Mouse (Mus musculus) liver, embryonic 12.5 days (tissue): Measurements from ENCODE around the gene Rgr. TPM values are rescaled to one million over a fixed set of nuclear protein-coding genes. Genes with fewer than 3 reads are reported as not detected.
"Not testable (repeated sequence)": the region's sequence is repeated elsewhere in the genome, so short reads cannot be mapped to it uniquely, and the experiment has no call there.

ENCODE experiments used
- ATAC-seq: fragments of 200-750 bp; cut with Nextera tagmentation; 2 replicates; pipeline ENCODE4 v1.8.0; 2017; ENCODE audit warnings: moderate number of reproducible peaks, mild to moderate bottlenecking, moderate library complexity
- H3K27ac ChIP-seq: fragments of 300-500 bp; sonication (generic); 2 replicates; pipeline ENCODE4 v1.5.1; 2016; ENCODE audit warnings: mild to moderate bottlenecking
- H3K27me3 ChIP-seq: fragments of 300-500 bp; sonication (generic); replicated peaks from 2 replicates; pipeline ENCODE4 v1.6.1; 2016; ENCODE audit warnings: mild to moderate bottlenecking, moderate library complexity
- H3K36me3 ChIP-seq: fragments of 300-500 bp; sonication (generic); 2 replicates; pipeline ENCODE4 v1.6.1; 2016; ENCODE audit warnings: mild to moderate bottlenecking, moderate library complexity
- H3K4me1 ChIP-seq: fragments of 300-500 bp; sonication (generic); 2 replicates; pipeline ENCODE4 v1.6.1; 2016
- H3K4me2 ChIP-seq: fragments of 300-500 bp; sonication (generic); 2 replicates; pipeline ENCODE4 v1.6.1; 2016; ENCODE audit warnings: mild to moderate bottlenecking, moderate library complexity
- H3K4me3 ChIP-seq: fragments of 300-500 bp; sonication (generic); 2 replicates; pipeline ENCODE4 v1.5.1; 2016; ENCODE audit warnings: mild to moderate bottlenecking, moderate library complexity
- H3K9ac ChIP-seq: fragments of 300-500 bp; sonication (generic); 2 replicates; pipeline ENCODE4 v1.6.1; 2016; ENCODE audit warnings: mild to moderate bottlenecking, moderate library complexity
- H3K9me3 ChIP-seq: fragments of 300-500 bp; sonication (generic); replicated peaks from 2 replicates; pipeline ENCODE4 v1.6.1; 2016; ENCODE audit warnings: mild to moderate bottlenecking, moderate library complexity
- WGBS: fragments of 180-500 bp; shearing (Covaris S2); methylation state at CpG from one replicate; pipeline ENCODE4 v1.1.7; 2016; ENCODE audit not compliant: insufficient replicate concordance; 5-methylcytosine and 5-hydroxymethylcytosine counted together
- polyA plus RNA-seq: library from polyadenylated mRNA; unstranded; fragments of >200 nt; fragmentation: Nextera tagmentation; extraction: Ambion mirVana; gene quantifications from 2 replicates; pipeline ENCODE4 v1.2.1, GENCODE M21; 2016

The Rgr gene
- polyA plus RNA-seq, 1 experiment from 2014 or later: not detected

GRCm38 (mm10) chr14:37032481-37033104 lies 16.2 kb downstream of the Rgr start:
- Histone ChIP-seq H3K4me1 (no peaks in the 10 kb centered on the region), H3K9ac (no peak overlapping the region), H3K36me3 (no peaks in the 10 kb centered on the region), H3K4me2 (no peak overlapping the region), H3K27ac (no peak overlapping the region), H3K9me3 (no peaks in the 10 kb centered on the region), H3K4me3 (no peak overlapping the region), H3K27me3 (no peaks in the 10 kb centered on the region)
- ATAC-seq: no peak
- 75% methylated on average over 11 of the region's 11 CpGs for WGBS

GRCm38 (mm10) chr14:37028555-37028954 lies 20.2 kb downstream of the Rgr start:
- Histone ChIP-seq H3K9me3 (no peaks in the 10 kb centered on the region), H3K4me1 (no peaks in the 10 kb centered on the region), H3K36me3 (no peaks in the 10 kb centered on the region), H3K4me3 (no peak overlapping the region), H3K4me2 (no peak overlapping the region), H3K27me3 (no peaks in the 10 kb centered on the region), H3K9ac (no peak overlapping the region), H3K27ac (no peak overlapping the region)
- WGBS: 69% methylated on average over 3 of the region's 3 CpGs
- no peak for ATAC-seq

GRCm38 (mm10) chr14:37027951-37028350 lies 20.8 kb downstream of the Rgr start:
- no peak overlapping the region for H3K4me2 ChIP-seq
- no peaks in the 10 kb centered on the region for H3K27me3 ChIP-seq
- H3K9me3 ChIP-seq: no peaks in the 10 kb centered on the region
- no peaks in the 10 kb centered on the region for H3K36me3 ChIP-seq
- ATAC-seq: no peak
- H3K27ac ChIP-seq: no peak overlapping the region
- no peaks in the 10 kb centered on the region for H3K4me1 ChIP-seq
- H3K9ac ChIP-seq: no peak overlapping the region
- H3K4me3 ChIP-seq: no peak overlapping the region
- 81% methylated on average over 3 of the region's 3 CpGs for WGBS

GRCm38 (mm10) chr14:37027248-37027933 lies 21.4 kb downstream of the Rgr start:
- ATAC-seq: no peak
- Histone ChIP-seq H3K27me3 (no peaks in the 10 kb centered on the region), H3K4me2 (no peak overlapping the region), H3K9ac (no peak overlapping the region), H3K36me3 (no peaks in the 10 kb centered on the region), H3K4me1 (no peaks in the 10 kb centered on the region), H3K4me3 (no peak overlapping the region), H3K9me3 (no peaks in the 10 kb centered on the region), H3K27ac (no peak overlapping the region)
- WGBS: 53% methylated on average over 4 of the region's 4 CpGs

GRCm38 (mm10) chr14:37015894-37016293 lies 32.9 kb downstream of the Rgr start:
- Histone ChIP-seq H3K27ac (no peak overlapping the region), H3K27me3 (no peaks in the 10 kb centered on the region), H3K36me3 (no peaks in the 10 kb centered on the region), H3K9ac (no peak overlapping the region), H3K4me2 (no peak overlapping the region), H3K4me3 (no peak overlapping the region), H3K9me3 (no peaks in the 10 kb centered on the region), H3K4me1 (no peaks in the 10 kb centered on the region)
- 23% methylated on average over 5 of the region's 5 CpGs for WGBS
- no peak for ATAC-seq

GRCm38 (mm10) chr14:37013644-37014043 lies 35.1 kb downstream of the Rgr start:
- Histone ChIP-seq H3K27me3 (no peaks in the 10 kb centered on the region), H3K4me1 (no peaks in the 10 kb centered on the region), H3K27ac (no peak overlapping the region), H3K36me3 (no peaks in the 10 kb centered on the region), H3K4me3 (no peak overlapping the region), H3K9me3 (no peaks in the 10 kb centered on the region), H3K9ac (no peak overlapping the region), H3K4me2 (no peak overlapping the region)
- ATAC-seq: no peak
- 44% methylated on average over 3 of the region's 3 CpGs for WGBS

GRCm38 (mm10) chr14:37009686-37010085 lies 39.1 kb downstream of the Rgr start:
- Histone ChIP-seq H3K4me1 (no peaks in the 10 kb centered on the region), H3K9me3 (no peaks in the 10 kb centered on the region), H3K4me3 (no peak overlapping the region), H3K9ac (no peak overlapping the region), H3K27me3 (no peaks in the 10 kb centered on the region), H3K27ac (no peak overlapping the region), H3K36me3 (no peaks in the 10 kb centered on the region), H3K4me2 (no peak overlapping the region)
- no peak for ATAC-seq
- WGBS: 65% methylated on average over 2 of the region's 2 CpGs

- no peak overlapping the region for H3K9ac ChIP-seq
- 66% methylated on average over 8 of the region's 8 CpGs for WGBS
- ATAC-seq: no peak
- H3K4me3 ChIP-seq: no peak overlapping the region
- H3K9me3 ChIP-seq: no peaks in the 10 kb centered on the region
- no peaks in the 10 kb centered on the region for H3K27me3 ChIP-seq
- H3K4me2 ChIP-seq: no peak overlapping the region
- H3K27ac ChIP-seq: no peak overlapping the region
- H3K36me3 ChIP-seq: no peaks in the 10 kb centered on the region
- H3K4me1 ChIP-seq: no peaks in the 10 kb centered on the region
Measured at GRCm38 (mm10) chr14:37006489-37006888, 42.3 kb downstream of the Rgr start.

- Histone ChIP-seq H3K4me3 (no peak overlapping the region), H3K36me3 (no peaks in the 10 kb centered on the region), H3K27ac (no peak overlapping the region), H3K9ac (no peak overlapping the region), H3K9me3 (no peaks in the 10 kb centered on the region), H3K27me3 (no peaks in the 10 kb centered on the region), H3K4me2 (no peak overlapping the region), H3K4me1 (no peaks in the 10 kb centered on the region)
- WGBS: 12% methylated on average over 3 of the region's 3 CpGs
- no peak for ATAC-seq
Measured at GRCm38 (mm10) chr14:37005865-37006264, 42.9 kb downstream of the Rgr start.

- no peak for ATAC-seq
- Histone ChIP-seq H3K4me1 (no peaks in the 10 kb centered on the region), H3K9me3 (no peaks in the 10 kb centered on the region), H3K4me3 (no peak overlapping the region), H3K27ac (no peak overlapping the region), H3K36me3 (no peaks in the 10 kb centered on the region), H3K27me3 (no peaks in the 10 kb centered on the region), H3K4me2 (no peak overlapping the region), H3K9ac (no peak overlapping the region)
- WGBS: 60% methylated on average over 8 of the region's 8 CpGs
Measured at GRCm38 (mm10) chr14:37003431-37004095, 45.2 kb downstream of the Rgr start.

GRCm38 (mm10) chr14:37002852-37003251 lies 45.9 kb downstream of the Rgr start:
- no peak for ATAC-seq
- WGBS: 41% methylated on average over 2 of the region's 2 CpGs
- Histone ChIP-seq H3K9me3 (no peaks in the 10 kb centered on the region), H3K27me3 (no peaks in the 10 kb centered on the region), H3K4me2 (no peak overlapping the region), H3K36me3 (no peaks in the 10 kb centered on the region), H3K9ac (no peak overlapping the region), H3K27ac (no peak overlapping the region), H3K4me1 (no peaks in the 10 kb centered on the region), H3K4me3 (no peak overlapping the region)

- 54% methylated on average over 6 of the region's 6 CpGs for WGBS
- H3K4me2 ChIP-seq, H3K27me3 ChIP-seq, H3K9me3 ChIP-seq, H3K27ac ChIP-seq, ATAC-seq, H3K4me3 ChIP-seq, H3K36me3 ChIP-seq, H3K4me1 ChIP-seq, H3K9ac ChIP-seq: not testable (repeated sequence)
Measured at GRCm38 (mm10) chr14:37000780-37001179, 48.0 kb downstream of the Rgr start.
